Mouse (Mus musculus) left cerebral cortex, adult 2 months (tissue): ENCODE results near the gene Cspg4. TPM values are rescaled to one million over a fixed set of nuclear protein-coding genes. Genes with fewer than 3 reads are reported as not detected.

Source experiments
- DNase-seq, 2 experiments: peaks; one replicate each; pipeline ENCODE4 v3.0.0; 2021 to 2022; ENCODE audit warnings: low spot score in 2 of 2, mixed read lengths in 1 of 2; ENCODE audit errors: extremely low spot score in 1 of 2
- H3K27ac ChIP-seq: fragments of 200-600 bp; 2 replicates; pipeline ENCODE4 v1.8.1; 2022
- H3K4me3 ChIP-seq: fragments of 200-600 bp; 2 replicates; pipeline ENCODE4 v1.8.1; 2022
- CTCF ChIP-seq: fragments of 200-600 bp; IDR thresholded peaks from 2 replicates; pipeline ENCODE4 v1.8.1; 2022; ENCODE audit warnings: antibody characterized with exemption, mild to moderate bottlenecking, moderate library complexity
- intact Hi-C: fragments of 180-260 bp; cut with DNase I; formaldehyde crosslinking; loops from one replicate; pipeline ENCODE4 v1.15.1; 2025
- total RNA-seq, 2 experiments: library from RNA; stranded (reverse); gene quantifications; 2 replicates each; pipeline ENCODE4 v1.2.3; 2021

The Cspg4 gene
- total RNA-seq, 2 experiments from 2014 or later, result 15.2 to 15.9 TPM

DNA sequence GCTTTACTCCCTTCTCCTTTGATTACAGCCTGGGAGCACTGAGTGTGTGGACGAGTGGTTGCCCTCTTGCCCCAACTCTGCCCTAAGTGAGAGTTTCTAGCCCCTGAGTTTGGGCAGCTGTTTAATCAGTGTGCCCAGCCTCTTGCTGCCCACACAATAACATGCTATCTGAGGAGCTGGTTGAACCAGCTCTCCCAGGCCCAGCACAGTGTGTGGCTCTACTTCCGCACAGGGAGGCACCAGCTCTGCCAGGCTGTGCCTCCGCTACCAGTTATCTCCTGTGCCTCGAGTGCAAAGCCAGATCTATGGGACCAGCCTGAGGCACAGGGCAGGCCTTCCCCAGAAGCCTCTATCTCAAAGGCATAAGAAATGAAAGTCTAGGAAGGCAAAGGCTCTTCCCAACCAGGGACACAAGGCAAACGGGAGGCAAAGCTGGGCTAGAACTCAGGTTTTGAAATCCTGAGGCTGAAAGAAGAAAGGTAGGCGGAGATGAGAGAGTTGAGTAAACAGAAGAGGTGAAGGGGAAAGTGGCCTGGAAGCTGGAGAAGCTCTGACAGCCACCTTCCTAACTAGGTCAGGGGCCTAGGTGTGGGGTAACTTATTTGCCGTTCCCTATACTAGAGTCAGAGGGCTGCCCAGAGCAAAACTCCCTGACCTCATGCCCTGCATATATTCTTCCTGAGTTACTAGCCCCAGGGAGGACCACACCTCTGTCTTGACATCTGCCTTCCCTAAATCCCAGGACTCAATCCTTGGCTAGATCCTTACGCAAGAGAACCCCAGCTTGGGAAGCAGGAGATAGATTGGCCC, 59.2 kb downstream of the Cspg4 start:
- H3K27ac ChIP-seq, result peak overlapping the region; percentile 68
- intact Hi-C loops, result no loop called here

DNA sequence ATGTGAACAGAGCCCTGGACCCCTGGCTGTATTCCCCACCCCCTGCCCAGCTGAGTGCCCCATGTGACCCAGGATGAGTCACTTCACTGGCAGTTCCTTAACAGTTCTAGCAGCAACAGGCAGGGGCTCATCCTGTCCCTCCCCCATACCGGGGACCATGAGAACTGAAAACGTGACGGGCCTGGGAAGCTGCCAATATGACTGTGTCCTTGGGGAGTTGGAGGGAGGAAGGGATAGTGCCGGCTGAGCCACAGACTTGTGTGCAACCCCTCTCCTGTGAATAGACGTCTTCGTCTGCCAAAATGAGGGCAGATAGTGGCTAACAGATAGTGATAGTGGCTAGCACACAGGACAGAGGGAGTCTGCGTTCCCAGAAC, 59.8 kb downstream of the Cspg4 start:
- TF ChIP-seq CTCF, result no peak; the same call in 1 of the 2 replicates
- peak; percentile 27 to 43 for DNase-seq
- peak overlapping the region; percentile 27; the same call in 1 of the 2 replicates for H3K4me3 ChIP-seq
- no peak overlapping the region; the same call in 1 of the 2 replicates for H3K27ac ChIP-seq
- intact Hi-C loops, result no loop called here

More for the DNA sequence above, 59.2 kb downstream of the Cspg4 start:
- DNase-seq, result no peak
- peak overlapping the region; percentile 27 for H3K4me3 ChIP-seq
- no peak for TF ChIP-seq CTCF

DNA sequence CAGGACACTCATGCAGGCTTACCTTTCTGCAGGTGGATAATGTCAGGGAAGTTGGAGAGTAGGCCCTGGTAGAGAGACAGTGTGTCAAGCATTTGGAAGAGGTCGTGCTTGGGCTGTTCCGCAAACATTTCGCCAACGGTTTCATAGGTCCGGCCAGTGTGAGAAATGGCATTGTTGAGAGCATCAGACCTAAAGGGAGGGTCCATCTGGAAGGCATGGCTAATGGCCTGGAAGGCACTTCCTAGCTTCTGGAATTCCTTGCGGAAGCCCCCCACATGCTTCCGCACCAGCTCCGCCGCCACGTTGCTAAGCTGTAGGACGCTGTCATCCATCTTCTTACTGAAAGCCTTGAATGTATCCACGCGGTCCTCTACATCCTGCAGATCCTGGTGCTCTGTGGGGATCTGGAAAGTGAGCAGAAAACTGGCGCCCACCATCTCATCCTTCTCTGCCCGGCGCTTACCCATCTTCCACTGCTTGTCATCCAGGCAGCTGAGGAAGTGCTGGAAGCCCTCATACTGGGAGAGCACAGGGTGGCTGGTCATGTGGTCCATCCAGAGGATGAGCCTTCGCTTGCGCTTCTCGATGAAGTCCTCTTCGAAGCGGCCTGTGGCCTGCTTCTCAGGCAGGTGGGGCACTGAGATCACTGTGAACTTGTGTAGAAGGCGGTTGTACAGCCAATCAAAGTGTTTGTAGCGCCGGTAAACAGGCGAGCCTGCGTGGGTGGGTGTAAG, 60.6 kb downstream of the Cspg4 start:
- intact Hi-C loops, result no loop called here
- DNase-seq, result no peak
- TF ChIP-seq CTCF, result no peak
- Histone ChIP-seq H3K27ac (peak overlapping the region; percentile 15; the same call in 1 of the 2 replicates), H3K4me3 (peak overlapping the region; percentile 27)

DNA sequence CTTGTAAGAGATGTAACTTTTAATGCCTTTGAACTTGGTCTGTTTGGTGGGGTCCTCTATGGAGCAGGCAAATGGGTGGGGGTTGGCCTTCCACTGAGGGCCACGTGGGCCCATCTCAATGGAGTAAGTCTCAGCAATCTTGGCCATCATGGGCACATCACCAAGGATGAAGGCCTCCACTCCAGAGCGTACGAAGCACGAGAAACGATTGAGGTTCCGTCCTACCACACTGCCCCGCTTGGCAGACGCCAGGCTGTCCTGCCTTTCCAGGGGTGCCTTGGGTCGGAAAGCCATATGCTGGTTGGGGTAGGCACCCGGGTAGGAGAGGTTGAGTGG, 61.2 kb downstream of the Cspg4 start:
- H3K4me3 ChIP-seq, result no peak overlapping the region; the same call in 1 of the 2 replicates
- intact Hi-C loops, result no loop called here
- peak overlapping the region; percentile 15; the same call in 1 of the 2 replicates for H3K27ac ChIP-seq
- TF ChIP-seq CTCF, result no peak
- DNase-seq, result no peak

DNA sequence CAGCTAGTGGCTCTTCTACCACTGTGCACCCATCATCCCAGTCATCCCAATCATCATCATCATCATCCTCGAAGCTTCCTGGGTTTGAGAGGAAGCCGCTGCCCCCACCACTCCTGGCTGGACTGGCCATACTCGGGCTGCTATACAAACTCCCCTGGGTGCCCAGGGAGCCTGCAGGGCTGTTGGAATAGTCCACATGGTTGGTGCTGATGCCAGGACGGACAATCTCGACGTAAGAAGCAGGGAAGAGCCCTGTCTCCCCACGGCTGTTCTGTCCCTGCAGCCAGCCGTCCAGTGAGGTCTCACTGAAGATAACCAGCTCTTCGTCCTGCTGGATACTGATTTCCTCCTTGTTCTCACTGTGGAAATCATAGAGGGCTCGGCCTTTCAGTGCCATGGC, 61.6 kb downstream of the Cspg4 start:
- no peak for TF ChIP-seq CTCF
- DNase-seq, result no peak
- H3K27ac ChIP-seq, result peak overlapping the region; percentile 80; the same call in 1 of the 2 replicates
- intact Hi-C loops, result no loop called here
- H3K4me3 ChIP-seq, result peak overlapping the region; percentile 65; the same call in 1 of the 2 replicates

DNA sequence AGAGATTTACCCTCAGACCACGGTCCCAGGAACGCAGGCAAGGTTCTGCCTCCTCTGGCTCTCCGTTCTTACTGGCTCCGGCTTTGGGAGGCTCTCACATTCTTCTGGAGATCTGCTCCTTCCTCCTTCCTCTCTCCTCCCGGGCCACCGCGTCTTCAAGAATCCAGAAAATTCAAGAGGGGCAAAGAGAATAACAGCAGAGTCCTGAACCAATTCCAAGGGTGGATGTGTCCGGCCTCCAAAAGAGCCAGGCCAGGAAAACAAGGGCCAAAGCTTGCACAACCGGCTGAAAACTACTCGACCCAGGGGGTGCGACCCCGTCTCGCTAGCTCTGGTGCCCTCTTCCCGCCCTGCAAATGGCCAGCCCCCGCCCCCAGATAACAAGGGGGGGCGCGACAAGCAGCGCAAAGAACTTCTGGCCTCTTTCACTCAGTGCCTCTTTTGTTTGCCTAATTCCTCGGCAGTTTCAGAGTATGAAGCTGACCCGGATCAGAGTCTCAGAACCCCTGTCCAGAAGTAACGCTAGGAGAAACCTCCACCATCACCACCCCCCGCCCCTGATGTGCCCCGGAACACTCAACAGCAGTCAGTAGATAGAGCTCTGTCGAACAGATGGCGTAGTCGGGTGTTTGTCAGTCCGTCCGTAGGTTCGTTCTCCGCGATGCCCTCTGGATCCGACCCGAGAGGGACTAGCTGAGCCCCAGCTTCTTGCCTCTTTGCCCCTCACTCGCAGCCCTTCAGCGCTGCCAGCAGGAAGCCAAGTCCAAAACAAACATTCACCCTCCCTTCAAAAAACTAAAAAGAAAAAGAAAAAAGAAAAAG, 62.6 kb downstream of the Cspg4 start:
- intact Hi-C loops, result loop anchor here (1.0 kb wide), 2 partner anchors 36 to 204 kb away; no protein-coding TSS in a partner anchor
- H3K27ac ChIP-seq, result peak overlapping the region; percentile 80
- H3K4me3 ChIP-seq, result peak overlapping the region; percentile 65
- peak in 1 of 2 experiments; percentile 18 for DNase-seq
- TF ChIP-seq CTCF, result no peak

DNA sequence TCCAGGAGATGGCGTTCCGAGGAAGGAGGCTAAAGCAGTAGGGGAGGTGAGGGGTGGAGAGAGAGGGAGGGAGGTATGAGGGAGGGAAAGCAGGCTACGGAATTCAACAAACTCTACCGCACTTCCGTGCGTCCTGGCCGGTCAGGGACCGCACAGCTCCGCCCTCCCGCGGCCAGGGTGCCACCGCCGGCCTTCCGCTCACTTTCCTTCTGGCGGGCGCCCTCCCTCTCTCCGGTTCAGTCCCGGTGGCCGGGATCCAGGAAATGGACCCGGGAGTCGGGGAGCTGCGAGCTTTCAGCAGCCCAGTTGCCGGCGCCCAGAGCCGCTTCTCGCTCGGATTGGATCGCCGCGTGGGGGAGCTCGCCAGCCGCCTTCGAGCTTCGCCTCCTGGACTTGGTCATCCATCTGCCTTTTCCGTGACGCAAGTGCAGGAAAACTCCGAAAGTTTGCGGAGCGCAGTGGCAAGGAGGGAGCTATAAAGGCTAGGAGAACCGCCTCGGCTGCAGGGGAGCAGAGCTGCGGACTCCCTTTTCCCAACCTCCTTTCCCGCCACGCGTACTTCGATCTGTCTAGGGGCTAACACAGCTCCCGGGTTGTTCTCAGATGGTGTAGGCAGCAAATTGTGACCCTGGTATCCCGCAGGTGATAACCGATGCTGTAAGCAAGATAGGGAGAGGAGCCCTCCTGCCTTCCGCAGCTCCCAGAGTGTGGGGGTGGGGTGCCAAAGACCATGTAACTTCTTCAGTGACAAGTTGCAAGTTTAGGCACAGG, 63.4 kb downstream of the Cspg4 start, which contains the start of gene Snx33:
Gene Snx33, minus strand, starts transcription at position 331 of the 771 bp plus-strand sequence.
- peak; percentile 86 to 91 for DNase-seq
- peak within 1 kb of the TSS; percentile 80 for H3K27ac ChIP-seq
- intact Hi-C loops, result loop anchor here (1.0 kb wide), 2 partner anchors 37 to 203 kb away; no protein-coding TSS in a partner anchor
- peak within 1 kb of the TSS; percentile 65 for H3K4me3 ChIP-seq
- TF ChIP-seq CTCF, result peak; percentile 80

DNA sequence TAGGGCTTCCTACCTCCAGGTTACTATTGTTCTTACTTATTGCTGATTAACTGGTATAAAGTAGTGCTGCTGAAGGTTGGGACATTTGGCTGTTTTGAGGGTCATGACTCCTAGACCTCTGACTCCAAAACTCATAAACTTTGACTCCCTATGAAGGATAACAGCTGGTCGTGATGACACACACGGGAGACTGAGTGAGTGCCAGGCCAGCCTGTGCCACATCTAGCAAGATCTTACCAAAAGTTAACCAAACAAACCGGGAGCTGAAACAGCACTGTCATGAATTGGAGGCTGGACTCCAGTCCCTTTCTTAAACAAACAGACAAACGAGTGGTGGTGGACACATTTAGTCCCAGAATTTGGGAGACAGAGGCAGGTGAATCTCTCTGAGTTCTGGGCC, 64.7 kb downstream of the Cspg4 start:
- no peak for TF ChIP-seq CTCF
- no peak overlapping the region for H3K4me3 ChIP-seq
- intact Hi-C loops, result no loop called here
- no peak overlapping the region for H3K27ac ChIP-seq
- DNase-seq, result no peak

DNA sequence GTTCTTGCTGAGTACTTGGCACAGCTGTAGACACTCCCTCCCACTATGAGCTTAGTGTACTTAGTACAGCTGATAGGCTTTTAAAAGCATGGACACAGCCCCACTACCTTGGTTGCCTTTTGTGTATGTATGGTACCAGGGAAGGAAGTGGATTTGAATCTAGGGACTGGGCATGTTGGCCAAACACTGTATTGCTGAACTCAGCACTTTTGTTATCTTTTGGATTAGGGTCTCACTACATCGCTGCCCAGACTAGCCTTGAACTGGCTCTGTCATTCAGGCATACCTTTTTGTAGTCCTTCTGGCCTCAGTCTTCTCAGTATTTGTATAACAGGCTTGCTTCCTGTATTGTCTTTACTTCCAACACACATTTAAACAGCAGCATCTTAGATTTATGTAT, 65.7 kb downstream of the Cspg4 start:
- no peak for TF ChIP-seq CTCF
- Histone ChIP-seq H3K27ac (no peak overlapping the region), H3K4me3 (no peak overlapping the region)
- DNase-seq, result no peak
- intact Hi-C loops, result no loop called here

DNA sequence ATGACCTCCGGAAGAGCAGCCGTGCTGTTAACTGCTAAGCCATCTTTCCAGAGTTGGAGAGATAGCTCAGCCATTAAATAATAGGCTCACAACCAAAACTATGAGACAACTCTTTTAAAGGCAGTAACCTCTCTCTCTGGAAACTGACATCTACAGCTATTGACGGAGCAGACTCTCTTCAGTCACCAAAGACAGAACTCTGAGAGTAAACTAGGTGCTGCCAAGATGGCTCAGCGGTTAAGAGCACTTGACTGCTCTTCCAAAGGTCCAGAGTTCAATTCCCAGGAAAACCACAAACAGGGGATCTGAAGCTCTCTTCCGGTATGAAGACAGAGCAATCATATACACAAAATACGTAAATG, 72.0 kb downstream of the Cspg4 start:
- DNase-seq, result no peak
- H3K27ac ChIP-seq, result peak overlapping the region; percentile 41; the same call in 1 of the 2 replicates
- TF ChIP-seq CTCF, result no peak
- H3K4me3 ChIP-seq, result peak overlapping the region; percentile 95
- intact Hi-C loops, result loop anchor here (5.0 kb wide), 1 partner anchor 140 kb away; no protein-coding TSS in a partner anchor
